Mouse (Mus musculus) left cerebral cortex, adult 2 months (tissue): ENCODE measurements around the gene Prr7. TPM values are rescaled to one million over a fixed set of nuclear protein-coding genes. Genes with fewer than 3 reads are reported as not detected.
A peak's percentile ranks its signal among the peaks of the same experiment; 100 is the strongest.

Source experiments
- DNase-seq, 2 experiments: peaks; one replicate each; pipeline ENCODE4 v3.0.0; 2021 to 2022; ENCODE audit warnings: low spot score in 2 of 2, mixed read lengths in 1 of 2; ENCODE audit errors: extremely low spot score in 1 of 2
- H3K27ac ChIP-seq: fragments of 200-600 bp; 2 replicates; pipeline ENCODE4 v1.8.1; 2022
- H3K4me3 ChIP-seq: fragments of 200-600 bp; 2 replicates; pipeline ENCODE4 v1.8.1; 2022
- CTCF ChIP-seq: fragments of 200-600 bp; IDR thresholded peaks from 2 replicates; pipeline ENCODE4 v1.8.1; 2022; ENCODE audit warnings: antibody characterized with exemption, mild to moderate bottlenecking, moderate library complexity
- intact Hi-C: fragments of 180-260 bp; cut with DNase I; formaldehyde crosslinking; loops from one replicate; pipeline ENCODE4 v1.15.1; 2025
- total RNA-seq, 2 experiments: library from RNA; stranded (reverse); gene quantifications; 2 replicates each; pipeline ENCODE4 v1.2.3; 2021

Prr7 gene
- total RNA-seq, 2 experiments from 2014 or later, result 77.6 to 80.2 TPM

- no peak for TF ChIP-seq CTCF
- intact Hi-C loops, result no loop called here
Observed at GRCm38 (mm10) chr13:55479929-55480328, 15.9 kb downstream of the Prr7 start.

GRCm38 (mm10) chr13:55482542-55482941 lies 18.5 kb downstream of the Prr7 start:
- DNase-seq, result no peak
- H3K27ac ChIP-seq, result peak overlapping the region; percentile 92
- peak overlapping the region; percentile 44 for H3K4me3 ChIP-seq
- peak; percentile 14 for TF ChIP-seq CTCF
- intact Hi-C loops, result no loop called here

More at GRCm38 (mm10) chr13:55479929-55480328, 15.9 kb downstream of the Prr7 start:
- DNase-seq, result no peak
- no peak overlapping the region for H3K27ac ChIP-seq
- no peak overlapping the region for H3K4me3 ChIP-seq

- Histone ChIP-seq H3K27ac (peak overlapping the region; percentile 92), H3K4me3 (peak overlapping the region; percentile 44)
- intact Hi-C loops, result no loop called here
- no peak for DNase-seq
- TF ChIP-seq CTCF, result no peak
Observed at GRCm38 (mm10) chr13:55483071-55483470, 19.0 kb downstream of the Prr7 start.

GRCm38 (mm10) chr13:55483593-55483992 lies 19.5 kb downstream of the Prr7 start:
- intact Hi-C loops, result no loop called here
- H3K4me3 ChIP-seq, result peak overlapping the region; percentile 44
- peak overlapping the region; percentile 93 for H3K27ac ChIP-seq
- DNase-seq, result peak; percentile 90 to 93
- TF ChIP-seq CTCF, result no peak

- Histone ChIP-seq H3K27ac (peak overlapping the region; percentile 93), H3K4me3 (peak overlapping the region; percentile 44)
- no peak for DNase-seq
- no peak for TF ChIP-seq CTCF
- intact Hi-C loops, result no loop called here
Observed at GRCm38 (mm10) chr13:55484520-55485088, 20.5 kb downstream of the Prr7 start.

- no peak; the same call in none of the 2 replicates for TF ChIP-seq CTCF
- intact Hi-C loops, result no loop called here
- Histone ChIP-seq H3K27ac (peak overlapping the region; percentile 98), H3K4me3 (peak overlapping the region; percentile 92)
- DNase-seq, result no peak
Observed at GRCm38 (mm10) chr13:55486029-55486794, 22.1 kb downstream of the Prr7 start.

- Histone ChIP-seq H3K4me3 (peak overlapping the region; percentile 92), H3K27ac (peak overlapping the region; percentile 98)
- no peak for DNase-seq
- intact Hi-C loops, result no loop called here
- TF ChIP-seq CTCF, result no peak
Observed at GRCm38 (mm10) chr13:55486916-55487577, 23.0 kb downstream of the Prr7 start.

GRCm38 (mm10) chr13:55487578-55488498 lies 23.8 kb downstream of the Prr7 start, which contains the start of gene Dbn1:
Dbn1 (minus strand) TSS chr13:55488111.
- peak in 1 of 2 experiments; percentile 61 for DNase-seq

GRCm38 (mm10) chr13:55494257-55494656 lies 30.2 kb downstream of the Prr7 start:
- no peak for TF ChIP-seq CTCF
- intact Hi-C loops, result no loop called here

More at GRCm38 (mm10) chr13:55487578-55488498, 23.8 kb downstream of the Prr7 start, which contains the start of gene Dbn1:
- Histone ChIP-seq H3K4me3 (peak within 1 kb of the TSS; percentile 92), H3K27ac (peak within 1 kb of the TSS; percentile 98)
- TF ChIP-seq CTCF, result no peak
- intact Hi-C loops, result loop anchor here (2.0 kb wide), 1 partner anchor 25 kb away; the partner anchor contains the start of gene Pdlim7

GRCm38 (mm10) chr13:55494883-55495621 lies 31.0 kb downstream of the Prr7 start:
- H3K27ac ChIP-seq, result no peak overlapping the region
- DNase-seq, result no peak
- no peak overlapping the region for H3K4me3 ChIP-seq
- intact Hi-C loops, result no loop called here
- TF ChIP-seq CTCF, result no peak

More at GRCm38 (mm10) chr13:55494257-55494656, 30.2 kb downstream of the Prr7 start:
- DNase-seq, result no peak
- no peak overlapping the region for H3K4me3 ChIP-seq
- H3K27ac ChIP-seq, result no peak overlapping the region
